In the genomic region with DNA sequence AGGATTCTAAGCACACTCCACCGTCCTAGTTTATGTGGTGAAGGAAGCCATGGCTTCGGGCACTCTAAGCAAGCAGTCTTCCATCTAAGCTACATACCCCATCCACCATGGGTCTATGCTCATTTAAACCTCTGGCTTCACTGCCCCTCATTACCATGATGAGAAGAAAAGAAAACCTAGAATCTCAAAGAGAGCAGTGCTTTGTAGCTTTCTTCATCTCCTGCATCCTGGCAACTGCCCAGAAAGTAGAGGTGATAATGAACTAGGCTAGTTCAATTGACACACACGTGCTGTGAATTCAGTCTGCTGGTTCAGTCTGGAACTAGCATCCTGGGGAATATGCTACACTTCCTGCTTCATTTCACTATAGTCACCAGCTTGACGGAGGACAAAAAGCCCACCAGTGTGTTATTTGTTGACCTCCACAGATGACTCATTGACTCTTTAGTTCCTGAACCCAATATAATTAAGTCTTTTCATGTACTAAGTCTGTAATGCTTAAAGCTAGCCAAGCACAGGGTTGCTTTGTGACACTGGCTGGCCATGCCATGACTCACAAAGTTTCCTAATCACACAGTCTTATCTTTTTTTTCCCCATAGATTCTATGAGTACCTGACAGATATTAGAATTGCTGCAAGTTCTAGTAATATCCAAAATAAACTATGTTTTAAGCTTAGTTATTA, we compare ENCODE assay signal across 17 mouse cellular contexts.
"Had no signal": no experiment of that assay in that cellular context is flagged by ENCODE, and none has a peak within 500 bp of the region (broad histone marks: within the 10 kb centered on the region; RNA-seq: fewer than 3 reads in every experiment).

No protein-coding gene starts in this region.

- H3K27ac ChIP-seq: layer of hippocampus, adult 2 months; limb, embryonic 13.5 days; liver, embryonic 15.5 days; midbrain, embryonic 10.5 days; neural tube, embryonic 15.5 days had no signal

- H3K27me3 ChIP-seq: limb, embryonic 13.5 days; liver, embryonic 15.5 days; neural tube, embryonic 15.5 days had no signal

- ATAC-seq: lung, postnatal 0 days had no signal

- H3K9me3 ChIP-seq: limb, embryonic 13.5 days; liver, embryonic 15.5 days; midbrain, embryonic 10.5 days; neural tube, embryonic 15.5 days had no signal

- H3K4me2 ChIP-seq: limb, embryonic 13.5 days; liver, embryonic 11.5 days; liver, embryonic 15.5 days; neural tube, embryonic 15.5 days had no signal

- H3K4me1 ChIP-seq: midbrain, embryonic 10.5 days; neural tube, embryonic 15.5 days had no signal

- H3K9ac ChIP-seq: limb, embryonic 13.5 days; liver, embryonic 15.5 days; neural tube, embryonic 15.5 days had no signal

- DNase-seq: kidney, postnatal 10 days; kidney, postnatal 4 days; left cerebral cortex, postnatal 4 days; lung, adult 2 months; lung, postnatal 36 days; midbrain, embryonic 14.5 days; right cerebral cortex, postnatal 4 days; thymus, adult 2 months; thymus, postnatal 25 days had no signal

- H3K4me3 ChIP-seq: layer of hippocampus, adult 2 months; limb, embryonic 13.5 days; liver, embryonic 15.5 days; midbrain, embryonic 10.5 days; myocyte; neural tube, embryonic 15.5 days had no signal
